Mouse (Mus musculus): ENCODE data around the gene Lypd5.

Lypd5 gene

GRCm38 (mm10) chr7:24361001-24361400 is 12.0 kb downstream of the Lypd5 start:
- no peak for DNase-seq

DNA sequence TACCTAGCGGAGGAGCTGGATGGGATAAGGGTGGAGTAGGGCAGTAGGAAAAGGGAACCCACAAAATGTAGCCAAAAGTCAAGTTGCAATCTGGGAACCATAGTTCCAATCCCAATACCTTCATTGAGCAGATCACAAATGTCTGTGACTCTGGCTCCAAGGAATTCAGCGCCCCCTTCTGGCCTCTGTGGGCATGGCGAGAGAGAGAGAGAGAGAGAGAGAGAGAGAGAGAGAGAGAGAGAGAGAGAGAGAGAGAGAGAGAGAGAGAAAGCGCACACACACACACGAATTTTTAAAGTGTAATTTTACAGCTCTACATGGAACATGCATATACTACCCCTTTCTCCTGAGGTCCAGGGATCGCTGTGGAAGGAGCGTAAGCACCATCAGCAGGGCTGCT is 14.2 kb downstream of the Lypd5 start:
- no peak for DNase-seq

GRCm38 (mm10) chr7:24364827-24365226 is 15.8 kb downstream of the Lypd5 start:
- peak; percentile 74 for DNase-seq

GRCm38 (mm10) chr7:24365258-24366014 is 16.4 kb downstream of the Lypd5 start:
- DNase-seq: no peak

DNA sequence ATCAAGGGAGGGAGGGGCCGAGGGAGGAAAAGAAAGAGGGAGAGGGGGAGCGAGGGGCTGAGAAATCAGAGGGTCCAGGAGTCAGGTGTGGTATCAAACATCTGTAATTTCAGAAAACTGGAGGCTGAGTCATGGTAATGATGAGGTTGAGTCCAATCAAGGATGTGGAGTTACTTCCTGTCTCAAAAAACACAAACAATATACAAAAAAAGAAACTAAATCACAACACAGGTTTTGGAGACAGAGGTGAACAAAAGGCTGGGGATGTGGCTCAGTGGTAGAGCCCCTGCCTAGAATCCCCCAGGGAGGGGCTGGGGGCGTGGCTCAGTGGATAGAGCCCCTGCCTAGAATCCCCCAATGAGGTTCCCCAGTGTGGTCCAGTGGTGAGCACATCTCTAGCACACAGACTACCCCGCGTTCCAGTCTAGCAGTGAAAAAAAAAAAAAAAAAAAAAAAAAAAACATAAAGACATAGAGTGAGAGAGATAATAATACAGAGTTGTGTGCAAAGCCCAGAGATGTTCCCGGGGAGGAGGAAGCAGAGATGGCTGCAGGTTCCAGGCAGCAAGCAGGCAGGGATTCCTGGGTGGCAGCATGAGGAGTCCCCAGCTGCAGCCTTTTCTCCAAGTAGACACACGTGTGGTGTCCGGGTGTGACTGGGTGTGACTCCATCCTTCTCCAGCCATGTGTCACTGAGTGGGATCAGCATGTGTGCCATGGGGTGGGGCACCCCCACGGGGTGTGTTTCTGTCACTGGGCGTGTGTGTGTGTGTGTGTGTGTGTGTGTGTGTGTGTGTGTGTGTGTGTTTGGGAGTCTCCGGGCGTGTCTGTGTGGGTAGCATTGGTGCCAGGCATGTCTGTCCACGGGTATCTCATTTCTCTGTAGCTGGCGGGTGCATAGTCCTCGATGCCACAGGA is 18.0 kb downstream of the Lypd5 start:
- no peak for DNase-seq

GRCm38 (mm10) chr7:24368226-24368625 is 19.2 kb downstream of the Lypd5 start:
- no peak for DNase-seq

- DNase-seq: no peak
These were observed 19.9 kb downstream of the Lypd5 start for GRCm38 (mm10) chr7:24368946-24369345.

- no peak for DNase-seq
These were observed 20.9 kb downstream of the Lypd5 start, which contains the start of gene Kcnn4 for GRCm38 (mm10) chr7:24369731-24370541. Kcnn4 (plus strand) TSS chr7:24370263.

- DNase-seq: no peak
These were observed 22.2 kb downstream of the Lypd5 start for GRCm38 (mm10) chr7:24371012-24371808.

- no peak for DNase-seq
These were observed 22.8 kb downstream of the Lypd5 start for GRCm38 (mm10) chr7:24371809-24372145.

DNA sequence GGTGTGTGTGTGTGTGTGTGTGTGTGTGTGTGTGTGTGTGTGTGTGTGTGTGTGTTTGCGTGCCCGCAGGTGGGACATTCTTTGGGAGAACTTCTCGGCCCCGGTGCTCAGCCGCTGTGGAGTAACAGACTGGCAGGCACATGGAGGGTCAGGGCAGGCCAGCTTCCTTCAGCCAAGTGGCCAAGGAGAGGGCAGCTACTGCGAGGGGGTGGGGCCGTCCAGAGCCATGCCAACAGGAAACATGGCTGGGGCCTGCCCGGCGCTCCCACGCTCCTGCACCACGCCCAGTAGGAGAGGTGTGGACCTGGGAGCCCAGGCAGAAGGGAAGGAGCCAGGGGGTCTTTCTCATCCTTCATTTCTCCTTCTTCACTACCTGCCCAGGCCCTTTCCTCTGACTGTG is 23.3 kb downstream of the Lypd5 start:
- DNase-seq: no peak

GRCm38 (mm10) chr7:24372786-24373185 is 23.8 kb downstream of the Lypd5 start:
- no peak for DNase-seq

DNA sequence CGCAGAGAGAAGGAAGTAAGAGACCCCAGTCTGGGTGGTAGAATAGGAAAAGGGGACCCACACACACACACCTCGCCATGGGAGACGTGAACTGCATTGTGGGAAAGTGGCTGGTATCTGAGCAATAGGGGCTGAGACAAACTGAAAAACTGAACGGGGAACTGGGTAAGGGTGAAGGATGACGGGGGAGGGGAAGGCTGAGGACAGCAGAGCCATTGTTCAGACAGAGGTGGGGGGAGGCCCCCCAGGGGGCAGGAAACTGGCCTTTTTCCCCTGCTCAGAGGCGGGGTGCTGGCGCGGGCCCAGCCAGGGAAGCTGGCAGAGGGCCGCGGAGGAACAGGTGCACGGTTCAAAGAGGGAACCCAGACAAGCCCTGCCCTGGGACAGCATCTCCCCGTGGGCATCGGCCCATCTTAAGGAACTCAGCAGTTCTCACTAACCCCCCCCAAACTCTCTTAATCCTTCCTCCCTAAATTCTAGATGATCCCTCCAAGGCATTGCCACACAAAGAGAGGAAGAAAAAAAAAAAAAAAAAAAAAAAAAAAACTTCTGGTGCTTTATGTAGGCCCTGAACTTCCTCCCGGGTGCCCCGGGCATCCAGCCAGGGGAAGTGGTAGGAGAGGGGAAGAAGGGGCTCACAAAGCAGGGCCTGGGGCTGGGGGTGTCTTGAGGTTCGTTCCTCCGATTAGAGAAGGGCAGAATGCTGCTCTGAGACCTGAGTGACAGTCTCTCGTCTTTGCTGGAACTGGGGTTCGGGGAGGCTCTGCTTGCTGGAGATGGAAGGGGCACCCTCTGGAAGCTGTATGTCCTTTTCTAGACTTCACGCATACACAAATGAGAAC is 24.8 kb downstream of the Lypd5 start:
- DNase-seq: peak; percentile 33

DNA sequence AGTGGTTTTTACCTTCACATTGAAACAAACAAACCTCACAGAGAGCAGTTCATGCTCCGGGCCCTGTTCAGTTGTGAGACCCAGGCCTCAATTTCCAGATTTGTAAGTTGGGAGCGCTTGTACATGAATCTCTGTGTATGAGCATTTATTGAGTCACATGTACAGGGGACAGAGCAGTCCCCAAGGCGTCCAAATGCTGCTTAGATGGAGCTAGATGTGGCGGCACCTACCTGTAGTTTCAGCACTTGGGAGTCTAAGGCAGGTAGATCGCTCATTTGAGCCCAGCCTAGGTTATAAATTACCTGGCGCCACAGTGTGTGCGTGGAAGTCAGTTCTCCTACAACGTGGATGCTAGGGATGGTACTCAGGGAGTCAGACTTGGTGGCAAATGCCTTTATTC is 27.5 kb downstream of the Lypd5 start:
- DNase-seq: no peak

DNA sequence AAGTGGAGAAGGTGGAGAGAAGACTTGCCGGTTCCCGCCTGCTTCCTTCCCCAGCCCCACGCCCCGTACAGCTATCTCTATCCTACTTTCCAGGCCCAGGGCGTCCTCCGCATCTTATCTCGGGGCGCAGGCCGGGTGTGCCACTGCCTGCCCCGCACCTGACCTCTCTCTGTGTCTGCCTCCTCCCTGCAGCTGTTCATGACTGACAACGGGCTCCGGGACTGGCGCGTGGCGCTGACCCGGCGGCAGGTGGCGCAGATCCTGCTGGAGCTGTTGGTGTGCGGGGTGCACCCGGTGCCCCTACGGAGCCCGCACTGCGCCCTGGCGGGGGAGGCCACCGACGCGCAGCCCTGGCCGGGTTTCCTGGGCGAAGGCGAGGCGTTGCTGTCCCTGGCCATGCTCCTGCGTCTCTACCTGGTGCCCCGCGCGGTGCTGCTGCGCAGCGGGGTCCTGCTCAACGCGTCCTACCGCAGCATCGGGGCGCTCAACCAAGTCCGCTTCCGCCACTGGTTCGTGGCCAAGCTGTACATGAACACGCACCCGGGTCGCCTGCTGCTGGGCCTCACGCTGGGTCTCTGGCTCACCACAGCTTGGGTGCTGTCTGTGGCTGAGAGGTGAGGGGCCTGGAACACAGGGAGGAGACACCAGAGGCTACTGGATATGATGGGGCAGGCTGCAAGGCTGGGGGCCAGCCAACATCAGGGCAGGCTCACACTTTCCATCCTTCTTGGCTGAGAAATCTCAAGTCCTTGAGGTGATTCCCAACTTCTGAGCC is 28.3 kb downstream of the Lypd5 start:
- DNase-seq: peak; percentile 33

DNA sequence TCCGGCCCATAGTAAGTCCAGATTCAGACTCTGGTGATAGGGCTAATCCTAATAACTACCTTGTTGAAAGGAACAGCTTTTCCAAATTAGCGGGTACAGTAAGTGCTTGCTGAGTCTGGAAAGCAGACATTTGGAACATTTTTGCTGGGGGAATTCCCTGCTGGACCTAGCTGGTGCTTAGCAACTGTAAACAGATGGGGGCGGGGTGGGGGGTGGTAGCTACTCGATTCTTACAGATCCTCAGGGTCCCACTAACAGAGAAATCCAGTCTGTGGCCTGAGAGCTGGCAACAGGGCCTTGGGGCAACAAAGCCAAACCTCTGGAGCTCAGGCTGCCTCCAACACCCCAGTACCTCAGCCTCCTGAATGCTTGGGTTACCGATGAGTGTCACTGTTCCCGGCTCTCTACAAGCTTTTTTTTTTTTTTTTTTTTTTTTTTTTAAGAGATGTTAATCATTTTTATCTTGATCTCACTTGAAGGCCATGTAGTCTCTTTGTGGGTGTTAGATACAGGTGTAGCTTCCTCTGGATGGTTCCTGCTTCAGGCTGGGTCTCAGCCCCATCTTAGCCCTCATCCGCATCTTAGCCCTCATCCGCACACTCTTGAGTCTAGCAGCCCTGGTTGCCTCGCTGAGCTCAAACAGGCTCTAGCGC is 29.2 kb downstream of the Lypd5 start:
- DNase-seq: no peak

DNA sequence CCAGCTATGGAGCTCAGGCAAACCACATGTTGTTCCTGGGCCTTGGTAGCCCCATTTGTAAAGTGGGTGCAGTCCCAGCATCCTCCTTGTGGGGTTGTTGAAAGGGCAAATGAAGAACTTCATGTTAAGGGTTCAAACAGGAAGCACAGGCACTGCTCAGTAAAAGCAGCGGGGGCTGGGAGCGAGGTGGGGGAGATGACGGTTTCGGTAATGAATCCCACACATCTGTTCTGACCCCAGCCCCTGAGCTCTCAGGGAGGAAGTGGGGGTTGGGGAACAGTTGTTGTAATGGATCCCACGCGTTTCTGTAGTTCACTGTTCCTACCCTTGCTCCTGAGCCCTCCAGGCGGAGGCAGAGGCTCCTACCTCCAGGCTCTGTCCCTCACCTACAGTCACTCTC is 30.9 kb downstream of the Lypd5 start:
- DNase-seq: no peak

- DNase-seq: no peak
These were observed 31.4 kb downstream of the Lypd5 start for GRCm38 (mm10) chr7:24380370-24380769.

GRCm38 (mm10) chr7:24382730-24383372 is 33.9 kb downstream of the Lypd5 start:
- no peak for DNase-seq

- DNase-seq: no peak
These were observed 35.1 kb downstream of the Lypd5 start for GRCm38 (mm10) chr7:24384070-24384469.
